Mouse (Mus musculus) splenic B cell, adult 2 months (primary cell): Measurements from ENCODE around the gene Kpna2.
"Not testable (repeated sequence)": the region's sequence is repeated elsewhere in the genome, so short reads cannot be mapped to it uniquely, and the experiment has no call there.

Experiments used
- DNase-seq: peaks from one replicate; pipeline ENCODE4 v3.0.0-alpha.2; 2011; ENCODE audit warnings: low read depth, low spot score
- H3K27me3 ChIP-seq: 2 replicates; pipeline ENCODE4 v1.6.1; 2012; ENCODE audit warnings: mild to moderate bottlenecking, low read length, moderate library complexity, mixed read lengths; ENCODE audit not compliant: control insufficient read depth, poor library complexity, insufficient read depth, severe bottlenecking
- H3K36me3 ChIP-seq: 2 replicates; pipeline ENCODE4 v1.6.1; 2012; ENCODE audit warnings: mild to moderate bottlenecking, low read length, moderate library complexity, mixed read lengths; ENCODE audit not compliant: control insufficient read depth, poor library complexity, insufficient read depth, severe bottlenecking

Kpna2 gene

DNA sequence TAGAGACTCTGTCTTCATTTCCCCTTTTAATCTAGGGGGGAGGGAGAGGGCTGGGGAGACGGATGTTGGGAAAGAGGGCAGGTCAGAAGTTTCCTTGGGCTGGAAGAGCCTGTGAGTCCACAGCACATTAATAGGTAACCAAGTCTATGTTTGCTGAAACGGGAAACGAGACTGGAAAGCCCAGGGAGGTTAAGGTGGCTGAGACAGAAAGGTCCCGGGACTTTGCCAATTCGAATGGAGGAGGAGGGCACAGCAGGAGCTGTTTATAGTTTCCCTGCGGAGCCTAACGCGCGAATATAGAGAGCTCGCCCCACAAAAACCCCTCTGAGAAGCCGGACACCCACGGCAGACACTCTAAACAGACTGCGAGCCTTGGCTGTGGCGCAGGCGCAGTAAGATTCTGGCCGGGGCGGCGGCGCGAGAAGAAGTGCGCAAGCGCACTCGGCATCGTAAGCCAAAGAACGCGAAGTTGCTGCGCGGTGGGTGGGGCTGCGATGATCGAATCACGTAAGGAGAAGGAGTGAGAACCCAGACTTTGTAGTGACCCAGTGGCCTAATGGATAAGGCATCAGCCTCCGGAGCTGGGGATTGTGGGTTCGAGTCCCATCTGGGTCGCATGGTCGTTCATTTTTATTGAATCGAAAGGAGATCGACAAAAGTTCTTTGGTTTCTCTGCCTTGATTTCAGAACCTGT is 13.1 kb upstream of the Kpna2 start:
- peak; percentile 99 for DNase-seq
- no peaks in the 10 kb centered on the region for H3K36me3 ChIP-seq
- H3K27me3 ChIP-seq = no peaks in the 10 kb centered on the region

DNA sequence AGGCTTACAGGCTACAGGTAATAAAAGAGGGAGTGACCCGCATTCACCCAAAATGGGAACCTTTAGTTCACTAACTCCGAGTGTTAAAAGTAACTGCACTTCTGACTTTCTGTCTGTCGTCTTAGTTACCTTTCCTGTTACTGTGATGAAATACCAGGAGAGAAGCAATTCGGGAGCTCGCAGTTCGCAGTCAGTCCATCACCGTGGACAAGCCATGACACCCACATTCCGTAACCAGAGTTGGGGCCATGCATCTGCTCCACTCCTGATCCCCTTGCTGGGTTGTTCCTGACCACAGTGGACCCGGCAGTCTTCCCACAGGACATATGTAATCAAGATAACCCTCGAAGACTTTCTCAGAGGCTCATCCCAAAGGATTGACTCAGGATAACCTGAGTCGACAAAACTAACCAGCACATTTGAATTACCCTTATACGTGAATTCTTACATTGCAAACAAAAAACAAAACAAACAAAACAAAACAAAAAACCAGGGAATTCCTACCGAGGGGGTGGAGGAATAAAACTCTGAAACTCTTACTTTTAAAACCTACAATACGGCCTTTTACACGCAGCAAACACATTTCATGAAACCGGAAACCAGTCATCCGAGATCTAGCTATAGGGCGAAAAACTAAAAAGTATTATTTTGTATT is 12.5 kb upstream of the Kpna2 start:
- DNase-seq = no peak
- H3K27me3 ChIP-seq = no peaks in the 10 kb centered on the region
- no peaks in the 10 kb centered on the region for H3K36me3 ChIP-seq

DNA sequence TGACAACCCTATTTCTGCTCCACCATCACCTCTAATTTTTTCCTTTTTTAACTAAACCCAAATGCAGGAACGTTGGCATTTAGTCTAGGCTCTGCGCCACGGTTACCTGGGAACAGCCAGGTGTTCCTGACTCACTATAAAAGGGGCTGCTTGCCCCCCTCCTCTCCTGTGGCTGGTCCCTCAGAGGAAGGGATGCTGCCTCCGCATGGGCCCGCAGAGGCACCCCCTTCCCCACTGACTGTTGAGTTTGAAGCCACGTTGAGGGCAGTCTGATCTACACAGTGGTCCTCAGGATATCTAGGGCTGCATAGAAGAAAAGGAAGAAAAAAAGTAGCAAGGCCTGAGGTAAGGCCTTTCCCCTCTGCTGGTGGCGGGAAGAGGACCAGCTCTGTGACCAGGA is 11.8 kb upstream of the Kpna2 start:
- no peaks in the 10 kb centered on the region for H3K36me3 ChIP-seq
- no peaks in the 10 kb centered on the region for H3K27me3 ChIP-seq
- no peak for DNase-seq

DNA sequence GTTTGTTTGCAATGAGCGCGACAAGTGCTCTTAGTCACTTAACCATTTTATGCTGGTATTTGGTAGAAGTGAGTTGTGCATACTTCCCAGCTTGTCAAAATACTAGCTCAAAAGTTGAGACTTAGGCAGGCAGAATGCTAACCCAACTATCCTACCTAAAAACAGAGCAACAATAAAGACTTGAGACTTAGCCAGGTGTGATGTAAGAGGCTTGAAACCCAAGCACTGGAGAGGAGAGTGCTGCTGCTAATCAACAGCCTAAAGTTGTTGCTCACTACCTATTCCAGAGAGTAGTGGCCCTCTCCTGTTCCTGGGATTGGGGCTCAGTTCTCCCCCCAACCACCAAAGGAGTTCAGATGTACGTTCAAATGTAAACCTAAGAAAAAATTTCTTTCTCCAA is 11.1 kb upstream of the Kpna2 start:
- DNase-seq = no peak
- Histone ChIP-seq H3K36me3 (no peaks in the 10 kb centered on the region), H3K27me3 (no peaks in the 10 kb centered on the region)

DNA sequence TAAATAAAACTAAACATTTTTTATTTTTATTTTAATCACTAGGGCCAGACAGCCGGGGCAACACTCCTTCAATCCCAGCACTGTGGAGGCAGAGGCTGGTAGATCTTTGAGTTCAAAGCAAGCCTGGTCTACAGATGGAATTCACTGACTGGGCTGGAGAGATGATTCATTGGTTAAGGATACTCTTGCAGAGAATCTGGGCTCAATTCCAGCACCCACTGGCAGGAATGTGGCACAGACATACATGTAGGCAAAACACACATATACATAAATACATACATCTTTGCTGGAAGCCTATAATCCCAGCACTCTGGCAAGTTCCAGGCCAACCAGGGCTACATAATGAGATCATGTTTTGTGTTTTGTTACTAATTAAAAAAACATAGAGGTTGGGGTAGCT is 6.2 kb upstream of the Kpna2 start:
- Histone ChIP-seq H3K36me3 (no peaks in the 10 kb centered on the region), H3K27me3 (no peaks in the 10 kb centered on the region)
- DNase-seq = no peak

DNA sequence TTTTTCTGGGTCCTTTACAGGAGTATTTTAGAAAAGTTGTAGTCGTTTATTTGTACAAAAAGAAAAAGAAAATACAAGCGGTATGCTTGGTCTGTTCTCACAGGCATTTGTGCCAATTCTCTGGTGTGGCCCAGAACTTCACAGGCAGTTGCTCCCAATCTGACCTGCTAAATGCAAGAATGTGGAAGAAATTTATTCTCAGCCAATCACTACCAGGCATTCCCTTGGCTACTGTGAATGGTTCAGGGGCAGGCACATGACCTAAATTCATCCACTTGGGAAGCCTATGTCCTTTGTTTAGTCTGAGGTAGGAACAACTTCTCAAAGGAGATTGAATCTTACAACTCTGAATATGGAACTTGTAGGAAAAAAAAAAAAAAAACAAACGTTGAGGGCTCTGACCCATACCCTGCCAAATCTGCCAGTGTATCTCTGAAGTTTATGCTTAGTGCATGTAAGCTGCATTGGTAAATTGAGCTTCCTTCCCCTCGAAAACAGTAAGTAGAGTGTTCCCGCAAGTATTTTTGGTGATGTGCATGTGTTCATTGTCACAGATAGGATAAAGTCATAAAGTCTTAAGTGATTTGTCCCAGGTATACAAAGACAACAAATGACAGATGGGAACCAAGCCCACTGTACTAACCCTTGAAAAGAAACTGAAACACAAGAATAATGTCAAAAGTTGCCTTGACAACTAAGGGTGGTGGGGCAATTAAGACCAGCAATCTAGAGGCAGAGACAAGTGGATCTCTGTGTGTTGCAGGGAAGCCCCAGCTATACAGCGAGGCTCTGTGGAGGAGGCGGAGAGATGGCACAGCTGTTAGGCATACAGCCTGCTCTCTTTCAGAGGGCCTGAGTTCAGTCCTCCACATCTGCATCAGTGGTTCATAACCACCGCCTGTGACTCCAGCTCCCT is 2.7 kb upstream of the Kpna2 start:
- no peaks in the 10 kb centered on the region for H3K27me3 ChIP-seq
- no peak for DNase-seq

DNA sequence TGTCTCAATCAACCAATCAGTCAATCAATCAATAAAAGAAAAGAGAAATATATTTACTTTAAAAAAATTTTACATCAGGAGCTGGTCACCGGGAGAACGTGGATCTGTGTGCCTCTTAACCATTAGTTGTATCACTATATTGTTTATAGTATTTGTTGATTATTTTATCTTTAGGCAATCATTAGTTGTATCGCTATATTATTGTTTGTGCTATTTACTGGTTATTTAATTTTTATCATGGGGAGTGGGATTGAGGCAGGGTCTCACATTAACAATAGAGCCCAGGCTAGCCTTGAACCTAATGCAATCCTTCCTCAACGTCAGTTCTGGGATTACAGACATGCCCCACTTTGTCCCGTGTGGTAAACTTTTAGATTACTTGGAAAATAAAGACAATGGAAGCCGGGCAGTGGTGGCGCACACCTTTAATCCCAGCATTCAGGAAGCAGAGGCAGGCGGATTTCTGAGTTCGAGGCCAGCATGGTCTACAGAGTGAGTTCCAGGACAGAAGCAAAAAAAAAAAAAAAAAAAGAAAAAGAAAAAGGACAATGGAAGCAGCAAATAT is 690 bp upstream of the Kpna2 start:
- DNase-seq = no peak
- 0 out of 2 replicates have a peak, but pooled peaks cover 2% of the 10 kb centered on the region for H3K36me3 ChIP-seq
- H3K27me3 ChIP-seq = no peaks in the 10 kb centered on the region

More for the DNA sequence above, 2.7 kb upstream of the Kpna2 start:
- H3K36me3 ChIP-seq = no peaks in the 10 kb centered on the region

DNA sequence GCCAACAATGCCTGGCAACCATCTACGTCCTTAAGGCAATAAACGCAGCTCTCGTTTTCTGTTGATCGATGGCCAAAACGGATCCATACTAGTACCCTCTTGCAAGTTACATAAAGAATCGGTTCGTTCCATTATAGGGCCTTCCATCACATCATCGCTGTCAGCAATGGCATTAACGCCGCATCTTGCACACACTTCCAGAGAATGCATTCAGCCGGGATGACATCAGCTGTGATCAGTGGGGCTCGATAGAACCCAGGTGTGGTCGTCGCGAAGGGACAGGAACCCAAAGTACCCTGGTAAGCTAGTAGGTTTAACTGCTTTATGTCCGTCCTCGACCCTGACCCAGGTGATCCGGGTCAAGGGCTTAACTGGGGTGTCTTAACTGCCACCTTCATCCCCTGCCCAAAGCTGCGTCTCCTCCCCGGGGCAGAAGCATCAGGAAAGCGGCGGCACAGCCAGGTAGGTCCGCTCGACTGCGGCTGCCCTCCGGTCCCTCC is 640 bp downstream of the Kpna2 start:
- Histone ChIP-seq H3K27me3 (no peaks in the 10 kb centered on the region), H3K36me3 (peaks cover 2% of the 10 kb centered on the region; the same call in 1 of the 2 replicates)
- DNase-seq = no peak

DNA sequence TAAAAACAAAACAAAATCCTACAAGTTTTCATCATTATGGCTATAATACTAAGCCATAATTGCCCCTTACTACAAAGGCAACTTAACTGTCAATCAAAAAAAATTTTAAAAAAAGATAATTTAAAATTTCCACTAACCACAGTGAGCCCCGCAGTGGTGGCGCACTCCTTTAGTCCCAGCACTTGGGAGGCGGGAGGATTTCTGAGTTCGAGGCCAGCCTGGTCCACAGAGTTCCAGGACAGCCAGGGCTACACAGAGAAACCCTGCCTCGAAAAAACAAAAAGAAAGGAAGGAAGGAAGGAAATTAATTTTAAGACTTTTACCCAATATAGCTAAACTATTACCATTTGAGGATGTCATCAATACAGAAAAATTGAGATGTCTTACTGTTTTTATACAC is 1.4 kb downstream of the Kpna2 start:
- no peak for DNase-seq
- Histone ChIP-seq H3K36me3 (peaks cover 2% of the 10 kb centered on the region; the same call in 1 of the 2 replicates), H3K27me3 (no peaks in the 10 kb centered on the region)

DNA sequence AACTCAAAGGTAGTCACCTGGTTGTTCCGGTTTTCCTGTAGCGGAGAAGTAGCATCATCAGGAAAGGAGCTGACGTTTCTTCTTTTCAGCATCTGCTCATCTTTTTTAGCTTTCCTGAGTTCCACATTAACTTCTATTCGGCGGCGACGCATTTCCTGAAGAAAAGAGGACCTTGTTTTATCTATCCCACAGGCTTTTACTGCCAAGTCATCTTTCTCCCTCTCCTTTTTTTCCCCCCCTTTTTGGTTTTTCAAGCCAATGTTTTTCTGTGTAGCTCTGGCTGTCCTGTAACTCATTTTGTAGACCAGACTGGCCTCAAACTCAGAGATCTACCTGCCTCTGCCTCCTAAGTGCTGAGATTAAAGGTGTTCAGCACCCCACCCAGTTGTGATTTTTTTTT is 2.8 kb downstream of the Kpna2 start:
- H3K36me3 ChIP-seq, H3K27me3 ChIP-seq, DNase-seq: not testable (repeated sequence)

DNA sequence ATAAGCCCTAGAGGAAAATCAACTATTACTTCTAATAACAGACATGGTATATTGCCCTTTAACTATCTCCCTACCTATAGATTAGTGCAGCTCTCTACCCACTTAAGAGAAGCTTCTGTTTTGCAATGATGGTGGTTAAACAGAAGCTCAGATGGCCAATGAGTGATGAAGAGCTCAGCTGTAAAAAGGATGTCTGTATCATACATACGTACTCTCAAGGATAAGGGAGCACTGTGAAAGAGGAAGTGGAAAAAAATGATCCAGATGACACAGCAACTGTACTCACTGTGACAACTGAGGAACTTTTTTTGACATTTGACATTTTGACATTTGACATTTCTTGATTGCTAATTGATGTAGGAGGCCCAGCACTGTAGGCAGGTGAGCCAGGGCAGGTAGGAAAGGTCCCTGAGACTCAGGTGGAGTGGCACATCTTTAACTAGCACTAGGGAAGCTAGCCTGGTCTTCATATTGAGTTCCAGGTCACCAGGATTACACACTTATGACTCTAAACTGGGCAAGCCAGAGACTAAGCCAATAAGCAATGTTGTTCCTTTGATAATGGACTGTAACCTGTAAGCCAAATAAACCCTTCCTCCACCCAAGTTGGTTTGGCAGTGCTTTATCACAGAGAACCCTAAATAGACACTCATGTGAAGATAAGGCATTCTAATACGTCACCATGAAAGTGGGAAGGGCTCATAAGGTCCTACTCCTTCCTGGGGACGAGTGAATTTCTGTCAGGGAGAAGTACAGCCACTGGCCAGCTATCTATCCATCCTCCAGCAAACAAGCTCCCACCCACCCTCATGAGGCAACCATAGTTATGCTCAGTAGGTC is 4.9 kb downstream of the Kpna2 start:
- H3K36me3 ChIP-seq = peaks cover 5% of the 10 kb centered on the region
- H3K27me3 ChIP-seq = no peaks in the 10 kb centered on the region
- DNase-seq = peak; percentile 56

DNA sequence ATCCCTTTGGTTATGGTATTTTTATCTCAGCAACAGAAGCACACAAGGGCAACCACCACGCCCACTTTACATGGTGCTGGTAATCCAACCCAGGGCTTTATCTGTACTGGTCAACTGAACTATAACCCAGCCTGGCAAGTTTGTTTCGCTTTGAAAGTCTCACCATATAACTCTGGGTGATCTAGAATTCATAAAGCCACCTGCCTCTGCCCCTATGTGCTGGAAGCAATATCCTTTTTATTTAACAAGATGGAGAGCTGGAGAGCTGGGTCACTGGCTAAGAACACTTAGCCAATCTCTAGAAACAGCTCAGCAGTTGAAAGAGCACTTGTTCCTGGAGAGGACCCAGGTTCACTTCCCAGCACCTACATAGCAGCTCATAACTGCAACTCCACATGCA is 12.0 kb downstream of the Kpna2 start:
- Histone ChIP-seq H3K27me3 (no peaks in the 10 kb centered on the region), H3K36me3 (peaks cover 7% of the 10 kb centered on the region)
- no peak for DNase-seq

DNA sequence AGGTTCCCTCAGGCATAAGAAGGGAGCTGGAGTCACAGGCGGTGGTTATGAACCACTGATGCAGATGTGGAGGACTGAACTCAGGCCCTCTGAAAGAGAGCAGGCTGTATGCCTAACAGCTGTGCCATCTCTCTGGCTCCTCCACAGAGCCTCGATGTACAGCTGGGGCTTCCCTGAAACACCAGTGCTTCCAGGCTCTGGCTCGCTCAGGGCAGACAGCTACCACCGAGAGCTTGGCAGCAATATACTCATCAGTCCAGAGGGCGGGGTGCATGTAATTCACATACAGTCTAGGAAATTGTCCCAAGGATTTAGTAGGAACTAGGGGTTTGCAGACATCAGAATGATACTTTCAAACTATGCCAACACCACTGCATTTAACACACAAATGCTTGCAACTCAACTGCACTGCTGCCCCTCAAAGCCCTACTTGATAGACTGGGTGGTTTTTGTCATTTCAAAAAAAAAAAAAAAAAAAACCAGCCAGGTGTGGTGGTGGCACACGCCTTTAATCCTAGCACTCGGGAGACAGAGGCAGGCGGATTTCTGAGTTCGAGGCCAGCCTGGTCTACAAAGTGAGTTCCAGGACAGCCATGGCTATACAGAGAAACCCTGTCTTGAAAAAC is 13.2 kb downstream of the Kpna2 start:
- not testable (repeated sequence) for H3K36me3 ChIP-seq, H3K27me3 ChIP-seq, DNase-seq
